Mouse (Mus musculus): ENCODE results near the gene 1700017D01Rik.

DNA sequence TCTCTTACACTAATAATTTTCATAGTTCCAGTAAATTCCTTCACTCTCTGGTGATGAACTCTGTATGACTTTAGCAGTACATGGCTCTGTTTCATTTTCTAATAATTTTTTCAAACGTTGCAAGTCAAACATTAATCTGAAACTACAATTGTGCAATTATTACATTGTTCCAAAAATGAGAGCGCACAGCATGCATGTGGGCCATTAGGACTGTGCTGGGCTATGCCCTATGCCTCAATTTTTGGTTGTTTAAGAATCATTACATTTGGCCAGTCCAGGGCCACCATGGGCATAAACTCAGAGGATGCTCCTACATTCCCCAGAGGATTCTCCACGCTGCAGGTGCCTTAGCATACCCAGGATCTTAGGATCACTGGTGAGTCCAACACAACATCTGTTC is 77.4 kb downstream of the 1700017D01Rik start:
- no peak for TF ChIP-seq CTCF (IDR thresholded peaks at IDR 0.05; ENCODE audit: insufficient read depth, low read length)
- no peak for TF ChIP-seq POLR2A (IDR thresholded peaks at IDR 0.05; ENCODE audit: borderline replicate concordance, extremely low read depth, low read depth, low read length)

All from lung, adult 2 months (tissue).